Mouse (Mus musculus): ENCODE measurements around the gene Myo16.

Gene Myo16

DNA sequence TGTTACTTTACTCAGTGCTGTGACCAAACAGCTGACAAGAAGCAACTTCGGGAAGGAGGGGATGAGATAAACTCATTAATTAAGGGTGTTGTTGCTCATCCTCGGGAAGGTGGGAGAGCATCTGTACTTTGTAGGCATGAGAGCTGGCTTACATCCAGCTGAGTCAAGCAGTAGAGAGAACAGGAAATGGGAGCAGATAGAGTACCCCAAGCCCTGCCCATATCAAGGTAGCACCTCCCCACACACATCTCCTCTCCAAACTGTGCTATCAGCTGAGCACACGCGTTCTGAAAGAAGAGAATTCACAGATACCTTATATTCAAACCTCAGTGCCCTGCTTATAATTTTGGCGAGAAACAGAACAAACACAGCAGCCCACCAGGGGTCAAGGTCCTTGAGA is 330.1 kb downstream of the Myo16 start:
- DNase-seq, result no peak

DNA sequence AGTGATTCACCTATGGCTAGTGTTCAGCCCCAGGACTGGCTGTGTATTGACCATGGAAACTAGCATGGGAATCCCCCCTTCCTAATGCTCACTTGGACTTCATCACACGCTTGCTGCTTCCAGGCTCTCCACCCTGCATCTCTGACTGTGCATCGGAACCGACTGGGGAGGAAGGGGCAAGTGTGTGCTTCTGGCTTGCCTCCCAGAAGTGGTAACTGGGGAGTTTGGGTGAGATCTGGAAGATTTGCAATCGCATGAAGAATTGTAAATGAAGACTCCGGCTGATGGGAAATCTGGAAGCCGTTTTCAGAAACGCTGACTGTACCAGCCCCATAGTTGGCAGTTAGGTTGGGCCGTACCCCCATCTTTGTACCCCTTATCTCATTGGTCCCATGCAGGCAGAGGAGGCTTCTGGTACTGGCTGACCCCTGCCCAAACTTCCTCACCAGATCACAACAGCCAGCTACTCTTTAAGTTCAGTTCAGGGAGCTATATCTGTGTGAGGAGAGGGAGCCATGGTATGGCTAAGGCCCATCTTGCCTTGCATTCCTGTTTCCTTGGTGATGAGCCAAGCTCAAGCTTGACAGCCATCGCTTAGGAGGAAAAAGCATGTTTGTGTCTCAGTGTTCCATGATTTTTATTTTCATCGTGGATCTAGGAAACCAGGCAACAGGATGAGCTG is 336.2 kb downstream of the Myo16 start:
- DNase-seq, result no peak

DNA sequence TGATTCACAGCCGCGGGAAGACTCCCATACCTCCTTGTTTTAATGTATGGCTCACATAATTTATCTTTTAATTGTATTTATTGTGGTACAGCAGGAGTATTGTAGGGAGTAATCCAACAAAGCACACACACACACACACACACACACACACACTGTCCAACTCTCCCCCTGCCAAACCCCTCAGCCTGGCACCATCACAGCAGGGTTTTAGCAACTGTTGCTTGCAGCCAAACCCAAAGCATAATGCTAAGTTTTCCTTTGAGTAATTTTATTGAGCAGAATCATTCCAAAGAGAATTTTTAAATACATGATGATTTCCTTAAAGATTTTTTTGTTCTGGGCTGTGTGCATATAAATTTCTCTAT is 336.7 kb downstream of the Myo16 start:
- no peak for DNase-seq

DNA sequence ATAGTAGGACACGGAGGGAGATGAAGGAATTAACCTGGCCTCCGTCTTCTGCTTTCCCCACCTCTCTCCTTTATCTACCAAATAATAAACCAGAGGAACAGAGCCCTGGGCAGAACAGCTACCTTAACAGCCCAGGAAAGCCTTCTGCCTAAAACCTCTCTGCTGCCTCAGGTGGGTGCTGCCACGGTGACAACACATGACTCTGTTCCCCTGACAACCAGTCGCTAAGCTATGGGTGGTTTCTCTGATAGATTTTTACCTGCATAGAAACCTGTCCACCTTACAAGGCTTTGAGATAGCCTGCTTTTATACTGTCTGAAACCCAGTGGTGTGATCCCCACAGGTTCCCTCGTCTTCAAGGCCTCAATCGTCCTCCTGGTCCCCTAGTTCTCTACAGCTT is 337.2 kb downstream of the Myo16 start:
- DNase-seq, result no peak

DNA sequence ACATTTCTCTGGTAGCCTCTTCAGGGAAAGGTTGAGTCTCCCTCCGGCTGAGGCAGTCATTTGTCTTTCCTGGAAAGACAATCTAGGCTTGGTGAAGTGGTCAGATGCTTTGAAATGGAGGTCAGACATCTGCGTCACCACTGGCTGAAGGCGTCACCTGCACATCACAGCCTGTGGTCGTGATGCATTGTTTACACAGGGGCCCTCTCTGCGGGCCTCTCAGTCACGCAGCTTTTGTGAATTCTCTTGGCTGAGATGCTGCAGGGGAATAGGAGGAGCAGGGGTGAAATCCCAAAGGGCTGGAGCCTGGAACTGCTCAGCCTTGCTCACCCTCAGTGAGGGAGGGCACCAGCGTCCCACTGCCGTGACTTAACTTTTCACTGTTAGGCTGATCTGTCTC is 346.1 kb downstream of the Myo16 start:
- DNase-seq, result no peak

DNA sequence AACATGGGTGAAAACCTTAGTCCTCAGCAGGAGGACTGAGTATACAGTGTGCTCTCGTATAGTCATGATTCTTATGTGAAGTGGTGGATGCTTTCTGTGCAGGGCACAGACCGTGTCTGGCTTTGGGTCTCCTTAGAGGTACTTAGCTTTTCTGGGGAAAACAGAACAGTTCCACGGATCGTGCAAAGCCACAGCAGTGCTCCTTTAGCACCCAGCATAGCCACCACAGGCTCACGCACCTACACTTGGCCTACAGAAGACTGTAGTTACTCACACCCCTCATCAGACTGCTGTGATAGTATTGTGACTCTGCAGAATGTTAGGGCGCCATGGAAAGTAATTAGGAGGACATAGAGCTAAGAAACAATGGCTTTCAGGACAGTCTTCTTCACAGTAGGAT is 346.8 kb downstream of the Myo16 start:
- no peak for DNase-seq

DNA sequence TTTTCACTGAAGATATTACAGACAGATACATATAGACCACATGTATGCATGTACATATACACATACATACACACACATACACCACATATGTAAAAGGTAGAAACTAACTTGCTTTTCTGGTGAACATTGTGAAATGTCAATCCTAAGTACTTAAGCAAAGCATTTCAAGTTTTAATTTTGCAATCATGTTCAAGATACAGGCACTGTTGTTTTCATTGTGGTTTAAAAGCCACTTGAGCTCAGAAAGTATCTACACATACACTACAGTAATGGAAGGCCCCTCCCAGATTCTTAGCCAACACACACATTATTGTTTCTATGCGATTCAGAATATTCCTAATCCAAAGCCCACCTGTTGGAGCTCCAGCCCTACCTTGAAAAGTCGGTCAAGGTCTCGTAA is 348.0 kb downstream of the Myo16 start:
- no peak for DNase-seq

DNA sequence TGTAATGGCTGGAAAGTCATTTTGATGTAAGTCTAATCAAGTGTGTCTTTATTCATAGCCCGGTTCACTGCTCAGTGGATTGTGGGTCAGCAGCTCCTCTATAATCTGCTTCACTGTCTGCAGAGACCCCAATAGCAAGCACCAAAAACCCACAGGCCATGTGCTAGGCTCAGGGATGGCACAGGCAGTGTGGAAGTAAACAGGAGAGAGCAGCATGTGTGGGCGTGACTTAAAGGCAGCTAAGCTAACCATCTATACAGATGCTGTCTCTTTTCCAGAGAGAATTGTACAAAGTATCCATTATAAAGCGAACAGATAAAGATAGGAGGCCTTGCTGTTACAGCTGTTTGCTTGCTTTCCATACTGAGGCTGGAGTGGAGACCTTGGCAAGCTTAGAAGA is 358.4 kb downstream of the Myo16 start:
- DNase-seq, result no peak

DNA sequence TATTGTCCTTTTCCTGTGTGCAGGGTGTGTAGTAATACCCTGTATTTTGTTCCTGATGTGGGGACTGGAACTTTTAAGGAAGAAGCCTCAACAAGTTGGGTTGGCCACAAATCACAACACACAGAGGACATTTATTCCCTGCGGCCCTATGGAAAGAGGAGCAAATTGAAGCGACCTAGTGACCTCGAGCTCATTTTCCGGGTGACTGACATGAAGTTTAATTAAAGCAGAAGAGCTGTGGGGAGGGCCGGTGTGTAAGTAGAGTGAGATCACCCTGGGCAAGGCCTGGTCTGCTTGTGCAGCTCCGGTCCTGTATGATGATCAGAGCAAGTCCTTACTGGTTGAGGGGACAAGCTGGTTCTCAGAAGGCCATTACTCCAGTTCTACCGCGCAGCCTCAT is 363.7 kb downstream of the Myo16 start:
- DNase-seq, result no peak

DNA sequence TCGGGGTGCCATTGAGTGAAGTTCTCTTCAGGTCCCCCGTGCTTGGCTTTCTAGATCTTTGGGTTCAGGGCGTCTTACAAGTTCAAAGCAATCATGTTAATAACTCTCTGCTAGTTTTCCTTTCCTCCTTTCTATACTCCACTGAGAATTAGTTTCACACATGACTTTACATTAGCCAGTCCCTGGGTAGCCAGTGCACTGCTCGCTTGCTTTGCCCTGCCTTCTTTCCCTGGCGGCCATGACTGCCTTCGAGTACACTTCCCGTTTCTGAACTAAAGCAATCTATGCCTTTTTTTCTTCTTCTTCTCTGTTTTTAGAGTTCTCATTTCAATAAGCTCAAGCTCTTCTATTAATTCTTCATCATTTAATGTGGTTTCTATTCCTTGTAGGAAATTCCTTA is 365.6 kb downstream of the Myo16 start:
- DNase-seq, result no peak

DNA sequence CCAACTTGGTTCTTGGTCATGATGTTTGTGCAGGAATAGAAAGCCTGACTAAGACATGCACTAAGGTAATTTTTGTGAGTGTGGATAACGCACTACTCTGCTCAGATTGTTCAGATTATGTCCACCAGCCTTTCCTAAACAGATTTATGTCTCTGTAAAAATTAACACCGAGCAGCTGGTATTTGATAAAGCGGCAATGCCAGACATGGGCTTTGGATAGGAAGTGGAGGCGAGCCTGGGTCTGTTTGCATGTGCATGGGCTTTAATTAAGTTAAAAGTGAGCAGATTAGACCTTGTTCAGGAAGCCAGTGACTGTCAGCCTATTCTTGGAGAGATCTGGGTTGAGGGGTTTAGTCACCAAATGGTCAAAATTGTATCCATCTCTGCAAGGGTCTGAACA is 367.8 kb downstream of the Myo16 start:
- no peak for DNase-seq

DNA sequence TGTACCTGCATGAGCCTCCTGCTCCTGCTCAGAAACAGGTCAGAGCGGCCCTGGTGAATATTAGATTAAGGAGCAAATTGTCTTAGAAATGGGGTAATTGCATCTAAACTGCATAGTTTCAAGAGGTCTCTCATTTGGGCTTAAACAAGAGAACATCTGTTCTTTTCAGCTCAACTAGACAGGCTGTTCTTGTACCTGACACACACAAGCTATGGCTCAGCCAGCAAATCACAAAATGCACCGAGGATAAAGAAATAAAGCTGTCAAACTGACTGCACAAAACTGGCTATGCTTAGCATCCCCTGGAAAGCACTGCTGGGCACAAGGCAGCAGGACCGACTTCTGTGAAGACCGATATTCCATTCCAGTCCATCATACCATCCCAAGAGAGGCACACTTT is 372.0 kb downstream of the Myo16 start:
- DNase-seq, result no peak

DNA sequence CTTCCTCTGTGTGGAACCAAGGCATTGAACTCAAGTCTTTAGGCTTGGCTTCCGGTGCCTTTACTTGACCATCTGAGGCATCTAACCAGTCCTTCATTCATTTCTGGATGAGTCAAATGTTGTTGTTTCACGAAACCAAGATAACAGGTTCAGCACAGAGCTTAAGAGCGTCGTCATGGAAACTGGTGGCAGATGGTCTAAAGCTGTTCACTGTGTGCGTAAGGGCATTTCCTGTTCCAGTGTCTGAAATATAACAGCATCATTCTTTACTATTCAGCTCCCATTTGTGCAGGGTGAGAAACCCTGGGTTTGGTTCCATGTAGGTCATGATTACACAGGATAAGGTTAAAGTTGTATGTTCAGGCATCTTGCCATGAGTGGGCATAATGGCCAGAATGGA is 372.9 kb downstream of the Myo16 start:
- DNase-seq, result no peak

DNA sequence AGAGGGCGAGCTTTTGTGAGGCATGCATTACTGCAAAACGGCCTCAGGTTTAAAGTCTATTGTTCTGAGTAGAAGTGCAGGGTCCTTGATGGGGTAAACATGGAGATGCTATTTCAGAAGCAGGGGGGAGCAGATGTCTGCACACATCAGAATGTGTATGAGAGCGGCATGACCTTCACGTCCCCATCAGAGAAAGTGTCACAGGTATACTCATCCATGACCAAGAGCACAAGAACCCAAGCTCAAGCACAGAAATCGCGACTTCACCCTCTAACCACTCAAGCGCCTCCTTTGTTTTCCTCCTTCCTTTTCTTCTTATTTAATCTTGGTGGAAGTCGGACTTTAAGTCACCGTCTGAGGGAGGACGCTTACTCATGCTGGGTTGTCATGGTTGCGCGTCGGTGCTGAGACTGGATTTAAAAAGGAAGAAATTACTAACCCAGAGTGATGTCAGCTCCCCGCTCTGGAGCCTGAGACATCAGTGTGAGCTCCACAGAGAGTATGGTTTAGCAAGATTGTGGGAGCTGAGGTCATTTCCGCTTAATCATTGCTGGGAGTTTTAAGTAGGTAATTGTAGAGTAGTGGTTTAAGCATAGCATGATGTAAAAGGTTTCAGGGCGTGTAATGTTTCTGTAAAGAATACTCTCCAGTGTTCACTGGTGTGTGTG is 381.0 kb downstream of the Myo16 start:
- DNase-seq, result no peak

DNA sequence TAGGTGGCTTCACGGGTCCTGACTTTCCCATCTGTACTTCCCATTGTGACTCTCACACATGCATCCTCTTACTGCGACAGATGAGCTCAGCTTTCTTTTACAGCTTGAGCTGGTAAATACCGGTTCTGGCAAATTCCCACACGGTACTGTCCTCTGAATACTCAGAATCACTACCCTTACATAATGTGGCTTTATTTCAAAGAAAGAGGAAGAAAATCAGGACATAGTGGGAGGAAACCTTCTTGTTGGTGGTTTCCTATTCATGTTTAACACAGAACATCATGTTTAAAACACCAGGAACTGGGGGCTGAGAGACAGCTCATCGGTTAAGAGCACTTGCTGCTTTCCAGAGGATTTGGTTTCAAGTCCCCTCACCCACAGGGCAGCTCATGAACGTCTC is 384.6 kb downstream of the Myo16 start:
- no peak for DNase-seq

DNA sequence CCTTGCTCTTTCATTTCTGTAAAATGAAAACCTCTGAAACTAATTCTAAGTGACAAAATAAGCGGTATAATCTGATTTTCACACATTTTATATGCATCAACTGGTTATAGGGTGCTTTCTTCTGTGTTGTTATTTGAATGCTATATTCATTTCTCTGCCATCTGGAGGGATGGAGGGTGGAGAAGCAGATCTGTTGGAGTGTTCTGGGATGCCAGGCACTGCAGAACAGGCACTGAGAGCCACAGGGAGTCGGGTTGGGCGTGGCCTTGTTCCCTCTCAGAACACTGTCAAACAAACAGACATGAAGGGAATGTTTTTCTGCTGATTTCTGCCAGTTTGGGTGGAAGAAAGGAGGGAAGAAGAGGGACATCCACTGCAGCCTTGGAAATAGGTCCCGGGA is 386.0 kb downstream of the Myo16 start:
- DNase-seq, result no peak

DNA sequence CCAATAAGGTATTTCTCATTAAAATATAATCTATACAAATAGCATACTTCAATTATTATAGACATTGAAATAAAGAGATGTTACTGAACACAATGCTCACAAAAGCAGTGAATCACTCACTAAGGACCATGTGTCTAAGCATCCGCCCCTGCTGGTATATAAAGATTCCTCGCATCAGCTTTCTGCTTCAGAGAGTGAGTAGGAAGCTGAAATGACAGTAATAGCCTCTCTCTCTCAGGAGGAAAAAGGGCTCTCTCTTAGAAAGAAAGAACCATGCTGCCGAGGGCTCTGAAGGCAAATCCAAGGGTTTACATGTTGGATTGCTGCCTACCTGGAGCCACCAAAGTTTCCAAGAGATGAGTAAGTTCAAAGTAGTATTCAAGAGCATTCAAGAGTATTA is 392.2 kb downstream of the Myo16 start:
- DNase-seq, result no peak

DNA sequence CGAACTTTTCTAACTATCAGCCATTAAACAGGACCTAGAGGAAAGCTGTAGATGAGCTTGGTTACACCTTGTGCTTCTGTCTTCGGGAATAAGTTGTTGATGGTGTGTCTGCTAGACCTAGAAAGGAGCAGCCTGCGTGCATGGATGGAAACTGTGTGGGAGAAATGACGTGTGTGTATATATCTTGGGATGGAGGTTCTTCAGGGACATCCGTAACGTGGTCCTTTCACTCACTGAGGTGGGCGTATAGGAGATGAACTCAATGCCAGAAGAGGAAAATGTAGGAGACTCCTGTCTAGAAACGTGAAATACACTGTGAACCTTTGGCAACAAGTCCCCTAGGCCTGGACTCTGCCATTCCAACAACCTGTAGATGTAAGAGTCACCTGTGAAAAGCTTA is 392.8 kb downstream of the Myo16 start:
- DNase-seq, result no peak

DNA sequence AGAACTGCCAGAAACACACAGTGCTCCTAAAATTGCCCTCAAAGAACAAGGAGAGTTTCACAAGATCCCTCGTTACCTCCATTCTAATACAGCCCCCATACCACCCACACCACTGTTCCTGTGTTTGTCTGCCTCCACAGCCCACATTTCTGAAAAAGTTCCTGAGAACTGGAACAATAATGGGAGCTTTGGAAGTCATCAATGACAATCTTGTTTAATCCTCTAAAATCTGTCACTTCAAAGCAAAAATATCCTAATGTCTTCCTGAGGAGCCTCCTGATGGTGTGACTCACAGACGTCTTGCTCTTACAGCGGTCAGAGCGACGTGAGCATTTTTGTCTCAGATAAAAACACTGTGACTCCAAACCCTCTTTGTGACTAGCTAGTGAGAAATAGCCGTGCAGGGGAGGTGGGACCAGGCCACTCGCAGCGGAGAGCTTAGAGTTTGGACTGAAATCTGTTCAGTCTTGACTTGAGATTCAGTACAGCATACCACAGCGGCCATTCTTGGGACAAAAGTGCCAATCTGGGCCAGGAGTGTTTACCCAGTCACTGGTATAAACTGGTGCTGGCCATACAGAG is 394.4 kb downstream of the Myo16 start:
- no peak for DNase-seq

DNA sequence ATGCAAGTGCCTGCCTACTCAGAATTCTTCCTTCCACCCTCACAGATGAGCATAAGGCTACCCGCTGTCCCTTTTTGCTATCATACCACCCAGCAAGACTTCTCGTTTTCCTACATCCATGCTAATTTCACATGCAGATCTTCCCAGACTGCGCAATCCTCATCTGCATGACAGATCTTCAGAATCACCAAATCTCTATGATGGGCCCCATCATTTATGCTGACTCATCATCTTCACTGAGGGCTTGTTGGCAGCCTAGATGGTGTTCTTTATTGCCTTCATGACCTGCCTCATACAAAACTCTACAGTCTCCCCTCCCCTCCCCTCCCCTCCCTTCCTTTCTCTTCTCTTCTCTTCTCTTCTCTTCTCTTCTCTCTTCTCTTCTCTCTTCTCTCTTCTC is 395.7 kb downstream of the Myo16 start:
- DNase-seq, result no peak

DNA sequence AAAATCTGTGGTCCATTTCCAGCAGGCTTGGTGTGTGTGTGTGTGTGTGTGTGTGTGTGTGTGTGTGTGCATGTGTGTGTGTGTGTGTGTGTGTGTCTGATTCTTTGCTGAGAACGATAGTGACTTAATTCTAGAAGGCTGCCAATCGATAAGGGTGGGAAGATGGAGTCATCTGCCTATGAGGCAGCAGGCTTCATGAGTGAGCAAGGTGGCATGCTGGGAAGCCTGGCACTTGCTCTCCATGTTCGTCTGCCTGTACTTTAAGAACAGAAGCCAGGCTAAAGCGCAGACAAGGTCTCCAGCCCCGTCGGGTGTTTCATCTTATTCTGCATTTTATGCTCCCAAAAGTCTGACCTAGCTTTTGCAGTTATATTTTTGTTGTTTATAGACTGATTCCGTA is 404.2 kb downstream of the Myo16 start:
- DNase-seq, result no peak

DNA sequence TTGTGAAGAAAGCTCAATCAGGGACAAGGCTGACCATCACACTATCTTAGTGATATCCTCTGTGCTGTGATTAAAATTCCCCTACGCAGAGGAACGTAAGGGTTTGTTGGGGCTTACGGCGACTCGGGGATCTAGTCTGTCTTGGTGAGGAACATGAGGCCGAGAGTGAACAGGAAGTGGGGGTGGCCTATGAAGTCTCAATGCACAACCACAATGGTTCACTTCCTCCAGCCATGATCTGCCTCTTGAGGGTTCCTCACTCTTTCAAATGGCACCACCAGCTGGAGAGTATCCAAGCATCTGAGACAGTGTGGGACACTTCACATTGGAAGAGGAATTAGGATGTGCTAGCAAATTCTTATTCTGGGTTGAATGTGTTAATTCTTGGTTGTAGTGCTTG is 405.8 kb downstream of the Myo16 start:
- DNase-seq, result no peak

DNA sequence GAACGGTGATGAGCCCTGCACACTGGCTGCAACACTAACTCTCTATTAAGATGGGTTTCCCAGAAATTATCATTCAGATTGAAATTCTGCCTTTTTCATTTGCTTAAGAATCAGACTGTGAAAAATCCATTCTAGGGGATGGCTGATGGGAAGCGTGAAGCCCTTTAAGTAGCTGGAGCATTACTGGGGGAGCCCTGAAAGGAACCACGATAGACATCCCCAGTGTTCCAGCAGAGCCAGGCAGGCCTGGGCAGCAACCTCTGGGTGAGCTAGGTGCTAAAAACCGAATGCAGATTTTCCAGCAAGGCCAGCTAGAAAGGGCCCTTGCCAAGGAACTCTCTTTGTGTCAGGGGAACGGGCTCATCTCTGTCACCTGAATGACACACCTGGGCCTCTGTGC is 407.9 kb downstream of the Myo16 start:
- no peak for DNase-seq

DNA sequence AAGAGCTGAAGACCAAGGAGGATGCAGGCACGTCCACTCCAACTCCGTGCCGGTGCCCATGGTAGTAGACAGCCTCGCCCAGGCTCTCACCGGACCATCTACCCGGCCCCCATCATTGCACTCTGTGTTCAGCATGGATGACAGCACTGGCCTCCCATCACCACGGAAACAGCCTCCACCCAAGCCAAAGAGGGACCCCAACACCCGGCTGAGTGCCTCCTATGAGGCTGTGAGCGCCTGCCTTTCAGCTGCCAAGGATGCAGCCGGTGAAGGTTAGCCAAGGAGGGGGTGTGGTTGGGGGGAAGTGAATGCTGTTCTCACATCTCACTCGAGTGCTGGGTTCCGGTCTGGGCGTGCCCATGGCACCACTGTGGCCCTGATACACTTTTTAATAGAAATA is 408.3 kb downstream of the Myo16 start:
- DNase-seq, result no peak

DNA sequence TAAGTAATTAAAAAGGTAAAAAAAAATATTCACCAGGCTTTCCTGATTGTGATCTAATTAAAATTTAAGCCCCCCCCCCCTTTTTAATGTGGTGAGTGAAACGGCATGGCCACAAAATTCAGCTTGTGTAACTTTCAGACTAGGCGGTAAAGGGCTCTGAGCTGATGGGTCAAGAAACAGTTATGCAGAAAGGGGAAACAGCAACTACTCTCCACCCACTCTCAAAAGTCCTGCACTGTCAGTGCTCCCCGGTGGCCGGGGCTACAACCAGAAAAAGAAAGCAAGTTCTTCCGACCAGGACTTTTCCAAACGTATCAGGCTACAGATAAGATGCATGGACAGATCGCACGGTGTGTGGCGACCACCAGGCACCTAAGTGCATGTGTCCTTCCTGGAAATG is 408.9 kb downstream of the Myo16 start:
- no peak for DNase-seq

All from cerebellum, adult 8-10 months (tissue).